8 mouse cellular contexts compared by ENCODE assay signal in genomic region chr9:10324697-10325368, GRCm38 (mm10).
A peak's percentile ranks its signal among the peaks of the same experiment; 100 is the strongest.
DNase-seq lines count a peak whose midpoint lies in the region; ATAC-seq and TF ChIP-seq lines count a peak whose summit lies in the region.
"Had no signal": no experiment of that assay in that cellular context is flagged by ENCODE, and none has a peak within 500 bp of the region (broad histone marks: within the 10 kb centered on the region; RNA-seq: fewer than 3 reads in every experiment).

No protein-coding gene starts in this region.

- TF ChIP-seq POLR2A in CH12.LX (IDR thresholded peaks at IDR 0.05; ENCODE audit: low read depth, low read length), result no peak

- POLR2A ChIA-PET in Patski (lab: Charles Lee), result interaction anchor here (0.8 kb wide), 1 partner anchor 1837 kb away, joined by 6 read pairs; no protein-coding TSS in a partner anchor

- no peak overlapping the region for H3K4me2 ChIP-seq in intestine, postnatal 0 days (replicated peaks; ENCODE audit: low read depth)
- no peak overlapping the region for H3K4me2 ChIP-seq in intestine, embryonic 15.5 days (replicated peaks)
- no peak overlapping the region for H3K4me2 ChIP-seq in CH12.LX (ENCODE audit: insufficient read depth, low read depth, poor library complexity, severe bottlenecking)

- intact Hi-C loops in left cerebral cortex, postnatal 36 days (cut with DNase I), result loop anchor here (10.0 kb wide), 1 partner anchor 580 kb away; the partner anchor contains the start of gene Cntn5

- H3K79me2 ChIP-seq in CH12.LX (replicated peaks; ENCODE audit: control insufficient read depth, extremely low read depth, insufficient read depth, poor library complexity, severe bottlenecking), result no peaks in the 10 kb centered on the region

- DNase-seq in CH12.LX (ENCODE audit: extremely low read depth) (peak; percentile 58), Patski (ENCODE audit: low read depth, low spot score) (no peak)
- DNase-seq in embryo, embryonic 9.5 days (ENCODE audit: extremely low spot score), result peak; percentile 33
- DNase-seq in left cerebral cortex, postnatal 36 days (ENCODE audit: low spot score in 2 of 2), result peak; percentile 20 to 25
- peak; percentile 25 for DNase-seq in right cerebral cortex, postnatal 25 days

- peak; percentile 51 for TF ChIP-seq RAD21 in CH12.LX (IDR thresholded peaks at IDR 0.05; ENCODE audit: low read depth, low read length)

- no peak for ATAC-seq in intestine, postnatal 0 days
- no peak for ATAC-seq in intestine, embryonic 15.5 days
- no peak for ATAC-seq in Patski

- no peak overlapping the region for H3K4me3 ChIP-seq in intestine, postnatal 0 days (ENCODE audit: low read depth, low read length)
- no peak overlapping the region for H3K4me3 ChIP-seq in intestine, embryonic 15.5 days (replicated peaks)
- no peak overlapping the region for H3K4me3 ChIP-seq in CH12.LX (replicated peaks in 1 of 3; ENCODE audit: low read depth in 2 of 3, low read length in 2 of 3, poor library complexity in 1 of 3)
- H3K4me3 ChIP-seq: erythroblast, embryonic 14.5 days had no signal

- H3K36me3 ChIP-seq in intestine, postnatal 0 days (ENCODE audit: control insufficient read depth, insufficient read depth), result no peaks in the 10 kb centered on the region
- H3K36me3 ChIP-seq in intestine, embryonic 15.5 days, result no peaks in the 10 kb centered on the region
- H3K36me3 ChIP-seq in CH12.LX (replicated peaks in 1 of 2; ENCODE audit: control insufficient read depth in 1 of 2, insufficient read depth in 1 of 2, low read length in 1 of 2), result no peaks in the 10 kb centered on the region

- no peaks in the 10 kb centered on the region for H3K9me3 ChIP-seq in intestine, postnatal 0 days (ENCODE audit: control insufficient read depth)
- no peaks in the 10 kb centered on the region for H3K9me3 ChIP-seq in intestine, embryonic 15.5 days
- H3K9me3 ChIP-seq in CH12.LX (replicated peaks; ENCODE audit: low read length), result no peaks in the 10 kb centered on the region

- H3K27ac ChIP-seq in intestine, postnatal 0 days (ENCODE audit: low read depth, low read length), result no peak overlapping the region
- no peak overlapping the region for H3K27ac ChIP-seq in intestine, embryonic 15.5 days
- H3K27ac ChIP-seq in CH12.LX (ENCODE audit: insufficient read depth, low read depth), result no peak overlapping the region

- H3K4me1 ChIP-seq in intestine, postnatal 0 days (replicated peaks; ENCODE audit: control insufficient read depth, insufficient read depth, low read length), result no peaks in the 10 kb centered on the region
- H3K4me1 ChIP-seq in intestine, embryonic 15.5 days (replicated peaks), result no peaks in the 10 kb centered on the region
- H3K4me1 ChIP-seq in CH12.LX (ENCODE audit: control insufficient read depth in 1 of 2, insufficient read depth in 2 of 2), result no peaks in the 10 kb centered on the region

- no peaks in the 10 kb centered on the region for H3K27me3 ChIP-seq in intestine, postnatal 0 days (replicated peaks; ENCODE audit: control insufficient read depth, insufficient read depth, low read length)
- H3K27me3 ChIP-seq in intestine, embryonic 15.5 days (replicated peaks), result no peaks in the 10 kb centered on the region
- H3K27me3 ChIP-seq in CH12.LX (replicated peaks), result no peaks in the 10 kb centered on the region
- no peaks in the 10 kb centered on the region for H3K27me3 ChIP-seq in Patski

- peak; percentile 71 for TF ChIP-seq CTCF in intestine, postnatal 0 days (IDR thresholded peaks at IDR 0.05; ENCODE audit: low read depth)
- peak; percentile 60 to 71 for TF ChIP-seq CTCF in CH12.LX (conservative IDR thresholded peaks at IDR 0.05 in 1 of 2, IDR thresholded peaks at IDR 0.05 in 1 of 2; ENCODE audit: low read depth in 2 of 2, low read length in 2 of 2)
- TF ChIP-seq CTCF in Patski (IDR thresholded peaks at IDR 0.05), result peak; percentile 57

- 40% methylated on average over 7 of the region's 7 CpGs for WGBS in intestine, postnatal 0 days
- 42% methylated on average over 7 of the region's 7 CpGs for WGBS in intestine, embryonic 15.5 days

- in situ Hi-C loops in CH12.LX (cut with MboI; ENCODE audit: low pct_ligation_motif_present, low pct_unique_long_range_greater_than_20kb, low sequenced_read_pairs) (no loop called here), Patski (cut with MboI; ENCODE audit: low pct_unique_long_range_greater_than_20kb) (no loop called here)

- dilution Hi-C loops in CH12.LX (cut with MboI; ENCODE audit: extremely low pct_ligation_motif_present, extremely low pct_unique_long_range_greater_than_20kb, low sequenced_read_pairs), result no loop called here

- CTCF ChIA-PET in Patski (lab: Charles Lee), result interaction anchor here (1.3 to 1.4 kb wide), 3 partner anchors 10 to 15 kb away, joined by 3 to 4 read pairs (median 4); no protein-coding TSS in a partner anchor

- H3K9ac ChIP-seq in intestine, postnatal 0 days (ENCODE audit: low read depth, low read length), result no peak overlapping the region
- no peak overlapping the region for H3K9ac ChIP-seq in intestine, embryonic 15.5 days
- no peak overlapping the region for H3K9ac ChIP-seq in CH12.LX (ENCODE audit: insufficient read depth, low read depth)

- TF ChIP-seq EP300 in CH12.LX (IDR thresholded peaks at IDR 0.05; ENCODE audit: low read length), result no peak

TF ChIP-seq in CH12.LX, 34 proteins besides CTCF, POLR2A, EP300 and RAD21:
- TF ChIP-seq ZMIZ1 (IDR thresholded peaks at IDR 0.05; ENCODE audit: low read depth, low read length) (no peak), SMC3 (IDR thresholded peaks at IDR 0.05; ENCODE audit: low read depth, low read length) (peak; percentile 40), ZNF384 (IDR thresholded peaks at IDR 0.05; ENCODE audit: low read depth, low read length) (peak; percentile 97)
